Mouse (Mus musculus) liver, embryonic 11.5 days (tissue): ENCODE data around the gene Rnf41. TPM values are rescaled to one million over a fixed set of nuclear protein-coding genes. Genes with fewer than 3 reads are reported as not detected.

Experiments used
- ATAC-seq: fragments of 200-750 bp; cut with Nextera tagmentation; replicated peaks from 2 replicates; pipeline ENCODE4 v1.8.0; 2017; ENCODE audit warnings: moderate number of reproducible peaks, mild to moderate bottlenecking, moderate TSS enrichment, moderate library complexity; ENCODE audit not compliant: low FRiP score
- DNase-seq: peaks from one replicate; pipeline ENCODE4 v3.0.0-alpha.2; 2017; ENCODE audit warnings: low spot score
- H3K27ac ChIP-seq: fragments of 300-500 bp; sonication (generic); 2 replicates; pipeline ENCODE4 v1.5.1; 2014; ENCODE audit warnings: mild to moderate bottlenecking, low read depth, low read length, control low read depth
- H3K27me3 ChIP-seq: fragments of 300-500 bp; sonication (generic); replicated peaks from 2 replicates; pipeline ENCODE4 v1.6.1; 2014; ENCODE audit warnings: low read length, mixed read lengths; ENCODE audit not compliant: control insufficient read depth, insufficient read depth
- H3K36me3 ChIP-seq: fragments of 300-500 bp; sonication (generic); 2 replicates; pipeline ENCODE4 v1.6.1; 2014; ENCODE audit warnings: mild to moderate bottlenecking, low read length, moderate library complexity, mixed read lengths; ENCODE audit not compliant: control insufficient read depth, insufficient read depth
- H3K4me1 ChIP-seq: fragments of 300-500 bp; sonication (generic); replicated peaks from 2 replicates; pipeline ENCODE4 v1.6.1; 2014; ENCODE audit warnings: low read length, mixed read lengths; ENCODE audit not compliant: control insufficient read depth, insufficient read depth
- H3K4me2 ChIP-seq: fragments of 300-500 bp; sonication (generic); 2 replicates; pipeline ENCODE4 v1.6.1; 2014; ENCODE audit warnings: mild to moderate bottlenecking, control low read depth, moderate library complexity
- H3K4me3 ChIP-seq: fragments of 300-500 bp; sonication (generic); 2 replicates; pipeline ENCODE4 v1.5.1; 2014; ENCODE audit warnings: low read depth, low read length, control low read depth
- H3K9ac ChIP-seq: fragments of 300-500 bp; sonication (generic); 2 replicates; pipeline ENCODE4 v1.6.1; 2014; ENCODE audit warnings: low read depth, low read length, control low read depth
- H3K9me3 ChIP-seq: fragments of 300-500 bp; sonication (generic); 2 replicates; pipeline ENCODE4 v1.6.1; 2016; ENCODE audit warnings: low read length, inconsistent platforms, mixed read lengths; ENCODE audit not compliant: control insufficient read depth
- WGBS: fragments of 180-500 bp; shearing (Covaris S2); extraction: QIAGEN DNeasy Blood & Tissue Kit; methylation state at CpG from one replicate; pipeline ENCODE4 v1.1.7; 2014; 5-methylcytosine and 5-hydroxymethylcytosine counted together
- microRNA-seq: library from miRNA; unstranded; fragments of <30 nt; microRNA quantifications from one replicate; pipeline ENCODE4, GENCODE M21; 2017; ENCODE audit warnings: borderline number of aligned reads
- polyA plus RNA-seq: library from polyadenylated mRNA; unstranded; fragments of >200 nt; fragmentation: Nextera tagmentation; extraction: Ambion mirVana; gene quantifications from 2 replicates; pipeline ENCODE4 v1.2.1, GENCODE M21; 2014

Rnf41 gene
- polyA plus RNA-seq, 1 experiment from 2014 or later = 20.4 TPM

DNA sequence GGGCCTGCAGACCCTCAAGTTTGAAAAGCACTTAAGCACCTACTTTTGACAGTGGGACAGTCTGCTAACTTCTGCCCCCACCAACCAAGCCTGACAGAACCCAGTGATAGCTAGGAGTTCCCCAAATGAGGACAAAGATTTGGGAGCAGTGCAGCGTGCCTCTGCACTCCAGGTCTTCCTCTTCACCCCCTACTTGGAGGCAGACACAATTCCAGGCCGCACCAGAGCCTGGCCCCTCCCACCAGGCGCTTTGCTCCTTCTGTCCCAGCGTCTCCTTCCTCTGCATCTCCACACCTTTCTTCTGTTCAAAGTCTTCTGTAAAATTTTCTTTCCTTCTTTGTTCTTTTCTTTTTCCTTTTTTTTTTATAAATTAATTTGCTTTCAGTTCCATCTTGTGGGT is 78.3 kb downstream of the Rnf41 start:
- Histone ChIP-seq H3K4me1 (peaks cover 31% of the 10 kb centered on the region), H3K4me2 (no peak overlapping the region), H3K4me3 (0 out of 2 replicates have a peak overlapping the region, but pooled peaks have one; percentile 3), H3K9me3 (no peaks in the 10 kb centered on the region), H3K27ac (no peak overlapping the region; the same call in 1 of the 2 replicates), H3K36me3 (peaks cover 45% of the 10 kb centered on the region), H3K27me3 (no peaks in the 10 kb centered on the region), H3K9ac (no peak overlapping the region)
- DNase-seq = no peak
- no peak for ATAC-seq
- WGBS = 66% methylated on average over 4 of the region's 4 CpGs

DNA sequence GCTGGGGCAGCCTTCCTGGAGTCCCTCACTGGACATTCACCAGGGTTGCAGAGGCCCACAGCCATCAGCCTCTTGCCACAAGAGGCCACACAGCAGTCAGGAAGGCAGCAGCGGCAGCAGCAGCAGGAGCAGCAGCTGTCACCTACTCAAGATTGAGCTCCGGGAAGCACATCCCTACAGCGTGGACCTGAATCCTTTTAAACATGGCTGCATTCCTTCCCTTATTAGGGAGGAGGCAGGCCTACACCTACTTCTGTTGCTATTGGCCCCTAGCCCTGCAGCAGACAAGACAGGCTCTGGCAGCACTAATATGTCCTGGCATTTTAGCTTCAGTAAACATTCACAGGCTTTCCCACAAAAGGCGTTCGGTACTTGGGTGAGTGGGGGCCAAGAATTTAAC is 78.8 kb downstream of the Rnf41 start:
- H3K27me3 ChIP-seq = no peaks in the 10 kb centered on the region
- no peak overlapping the region for H3K4me3 ChIP-seq
- H3K9ac ChIP-seq = peak overlapping the region; percentile 5; the same call in 1 of the 2 replicates
- no peaks in the 10 kb centered on the region for H3K9me3 ChIP-seq
- 56% methylated on average over 5 of the region's 5 CpGs for WGBS
- H3K4me2 ChIP-seq = no peak overlapping the region
- H3K4me1 ChIP-seq = peaks cover 36% of the 10 kb centered on the region
- H3K36me3 ChIP-seq = peaks cover 45% of the 10 kb centered on the region
- DNase-seq (no peak), ATAC-seq (no peak)
- H3K27ac ChIP-seq = no peak overlapping the region; the same call in 1 of the 2 replicates

DNA sequence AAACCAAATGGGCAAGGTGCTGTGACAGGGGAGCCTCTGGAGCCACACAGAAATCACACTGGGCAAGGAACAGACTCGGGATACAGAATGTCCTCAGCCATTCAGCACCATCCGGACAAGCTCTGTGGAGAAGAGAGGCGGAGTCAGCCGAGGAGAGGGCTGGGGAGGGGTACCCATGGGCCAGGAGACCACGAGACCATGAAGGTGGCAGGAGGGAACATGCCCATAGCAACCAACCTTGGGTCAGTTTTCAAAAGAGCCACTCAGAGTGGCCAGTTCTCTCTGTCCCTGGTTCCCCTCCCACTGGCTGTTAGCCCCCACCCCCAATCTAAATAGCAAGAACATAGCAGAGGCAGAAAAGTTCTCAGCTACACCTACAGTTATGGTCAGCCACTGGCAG is 79.5 kb downstream of the Rnf41 start:
- H3K4me2 ChIP-seq = no peak overlapping the region
- no peak overlapping the region for H3K27ac ChIP-seq
- no peaks in the 10 kb centered on the region for H3K9me3 ChIP-seq
- no peak overlapping the region; the same call in 1 of the 2 replicates for H3K9ac ChIP-seq
- WGBS = 65% methylated on average over 5 of the region's 5 CpGs
- H3K36me3 ChIP-seq = peaks cover 38% of the 10 kb centered on the region
- H3K4me3 ChIP-seq = no peak overlapping the region
- no peak for ATAC-seq
- DNase-seq = no peak
- H3K4me1 ChIP-seq = peaks cover 36% of the 10 kb centered on the region
- H3K27me3 ChIP-seq = no peaks in the 10 kb centered on the region

Small RNA genes lying within 50 kb of the gene (microRNA-seq; reads per million reads assigned to microRNA genes)
- not detected for gene Gm25361
- not detected for gene Gm26308
- 1.1 reads per million for gene Mir6914
- 2.1 reads per million for gene Mir6915
- gene Mir8105 = 1.1 reads per million

Other genes with a start within 250 kb of the Rnf41 start
- 14.6 and 17.0 TPM in 2 replicates for gene Rbms2, start 231.4 kb upstream of the Rnf41 start, polyA plus RNA-seq
- gene Gls2, start 217.2 kb upstream of the Rnf41 start, polyA plus RNA-seq = 3.1 and 3.4 TPM in 2 replicates
- gene Spryd4, start 199.8 kb upstream of the Rnf41 start, polyA plus RNA-seq = 32.4 and 37.4 TPM in 2 replicates
- 0.08 TPM in 1 of 2 replicates, not detected in the other for gene Mip, start 185.8 kb upstream of the Rnf41 start, polyA plus RNA-seq
- 67.5 and 71.2 TPM in 2 replicates for gene Timeless, start 179.6 kb upstream of the Rnf41 start, polyA plus RNA-seq
- gene Apon, start 157.6 kb upstream of the Rnf41 start, polyA plus RNA-seq = 0.43 and 0.92 TPM in 2 replicates
- 25.0 and 28.0 TPM in 2 replicates for gene Apof, start 143.0 kb upstream of the Rnf41 start, polyA plus RNA-seq
- 12.5 and 14.9 TPM in 2 replicates for gene Stat2, start 141.1 kb upstream of the Rnf41 start, polyA plus RNA-seq
- 0.12 and 0.22 TPM in 2 replicates for gene Il23a, start 112.9 kb upstream of the Rnf41 start, polyA plus RNA-seq
- gene Pan2, start 108.3 kb upstream of the Rnf41 start, polyA plus RNA-seq = 27.8 and 29.9 TPM in 2 replicates
- gene Cnpy2, start 89.2 kb upstream of the Rnf41 start, polyA plus RNA-seq = 195 and 221 TPM in 2 replicates
- gene Cs, start 73.9 kb upstream of the Rnf41 start, polyA plus RNA-seq = 255 and 280 TPM in 2 replicates
- gene Coq10a, start 42.7 kb upstream of the Rnf41 start, polyA plus RNA-seq = 8.4 and 10.5 TPM in 2 replicates
- gene Ankrd52, start 34.5 kb upstream of the Rnf41 start, polyA plus RNA-seq = 12.2 and 13.4 TPM in 2 replicates
- gene Slc39a5, start 10.4 kb upstream of the Rnf41 start, polyA plus RNA-seq = 16.5 and 17.6 TPM in 2 replicates
- gene Nabp2, start 165 bp upstream of the Rnf41 start, polyA plus RNA-seq = 101 and 104 TPM in 2 replicates
- 59.0 and 59.7 TPM in 2 replicates for gene Smarcc2, start 47.6 kb downstream of the Rnf41 start, polyA plus RNA-seq
- gene Myl6, start 82.5 kb downstream of the Rnf41 start, polyA plus RNA-seq = 639 and 685 TPM in 2 replicates
- 3.9 and 4.2 TPM in 2 replicates for gene Myl6b, start 87.0 kb downstream of the Rnf41 start, polyA plus RNA-seq
- gene Esyt1, start 114.2 kb downstream of the Rnf41 start, polyA plus RNA-seq = 19.1 TPM in 2 replicates
- 9.9 and 11.1 TPM in 2 replicates for gene Zc3h10, start 136.1 kb downstream of the Rnf41 start, polyA plus RNA-seq
- gene Rpl41, start 137.6 kb downstream of the Rnf41 start, polyA plus RNA-seq = 3,476 and 3,859 TPM in 2 replicates
- gene Pa2g4, start 154.3 kb downstream of the Rnf41 start, polyA plus RNA-seq = 384 and 397 TPM in 2 replicates
- gene Erbb3, start 178.0 kb downstream of the Rnf41 start, polyA plus RNA-seq = 3.0 and 3.7 TPM in 2 replicates
- 848 and 955 TPM in 2 replicates for gene Rps26, start 215.1 kb downstream of the Rnf41 start, polyA plus RNA-seq
- 0.96 and 1.3 TPM in 2 replicates for gene Ikzf4, start 234.3 kb downstream of the Rnf41 start, polyA plus RNA-seq